Mouse (Mus musculus): ENCODE results near the gene Pfkfb4. TPM values are rescaled to one million over a fixed set of nuclear protein-coding genes. Genes with fewer than 3 reads are reported as not detected.

The Pfkfb4 gene
- total RNA-seq, 1 experiment = 5.0 TPM

GRCm38 (mm10) chr9:108982498-108982897 lies 9.1 kb upstream of the Pfkfb4 start:
- H3K4me3 ChIP-seq (ENCODE audit: insufficient read depth in 1 of 2, low read depth in 1 of 2, low read length in 2 of 2, poor library complexity in 1 of 2, severe bottlenecking in 1 of 2) = no peak overlapping the region
- H3K27ac ChIP-seq (ENCODE audit: insufficient read depth, low read depth, low read length, poor library complexity, severe bottlenecking) = no peak overlapping the region
- in situ Hi-C loops (cut with MboI; ENCODE audit: low sequenced_read_pairs in 2 of 2, unreplicated experiment in 2 of 2) = no loop called here
- peaks cover 0 to 2% of the 10 kb centered on the region in 2 experiments; a peak in 1 of 4 replicates for H3K4me1 ChIP-seq (ENCODE audit: control insufficient read depth in 2 of 2, insufficient read depth in 2 of 2, low read length in 2 of 2, poor library complexity in 1 of 2)
- no peaks in the 10 kb centered on the region for H3K36me3 ChIP-seq (ENCODE audit: control insufficient read depth, insufficient read depth, low read length, poor library complexity, severe bottlenecking)
- no peak overlapping the region for H3K9ac ChIP-seq (ENCODE audit: insufficient read depth, low read depth, low read length, poor library complexity, severe bottlenecking)
- DNase-seq (ENCODE audit: low read depth, low spot score) = no peak
- H3K9me3 ChIP-seq (ENCODE audit: control insufficient read depth, insufficient read depth, low read depth, low read length) = no peaks in the 10 kb centered on the region
- TF ChIP-seq ZC3H11A (IDR thresholded peaks at IDR 0.05; ENCODE audit: borderline replicate concordance, low read depth, low read length) = no peak
- TF ChIP-seq MAFK (IDR thresholded peaks at IDR 0.05; ENCODE audit: insufficient read depth, low read depth, low read length) = no peak
- no peak for TF ChIP-seq ZNF384 (IDR thresholded peaks at IDR 0.05; ENCODE audit: low read depth, low read length)
- no peak for TF ChIP-seq CHD2 (IDR thresholded peaks at IDR 0.05; ENCODE audit: low read depth, low read length)
- no peak for TF ChIP-seq HCFC1 (IDR thresholded peaks at IDR 0.05; ENCODE audit: borderline replicate concordance, insufficient read depth, low read length)

GRCm38 (mm10) chr9:108983209-108983608 lies 8.4 kb upstream of the Pfkfb4 start:
- Histone ChIP-seq H3K4me3 (ENCODE audit: insufficient read depth in 1 of 2, low read depth in 1 of 2, low read length in 2 of 2, poor library complexity in 1 of 2, severe bottlenecking in 1 of 2) (no peak overlapping the region), H3K27ac (ENCODE audit: insufficient read depth, low read depth, low read length, poor library complexity, severe bottlenecking) (no peak overlapping the region), H3K9ac (ENCODE audit: insufficient read depth, low read depth, low read length, poor library complexity, severe bottlenecking) (no peak overlapping the region), H3K4me1 (ENCODE audit: control insufficient read depth in 2 of 2, insufficient read depth in 2 of 2, low read length in 2 of 2, poor library complexity in 1 of 2) (peaks cover 3 to 9% of the 10 kb centered on the region in 2 experiments; a peak in 3 of 4 replicates), H3K9me3 (ENCODE audit: control insufficient read depth, insufficient read depth, low read depth, low read length) (no peaks in the 10 kb centered on the region), H3K36me3 (ENCODE audit: control insufficient read depth, insufficient read depth, low read length, poor library complexity, severe bottlenecking) (no peaks in the 10 kb centered on the region)
- in situ Hi-C loops (cut with MboI; ENCODE audit: low sequenced_read_pairs in 2 of 2, unreplicated experiment in 2 of 2) = no loop called here
- TF ChIP-seq CHD2 (IDR thresholded peaks at IDR 0.05; ENCODE audit: low read depth, low read length) = no peak
- TF ChIP-seq MAFK (IDR thresholded peaks at IDR 0.05; ENCODE audit: insufficient read depth, low read depth, low read length) = no peak
- no peak for TF ChIP-seq HCFC1 (IDR thresholded peaks at IDR 0.05; ENCODE audit: borderline replicate concordance, insufficient read depth, low read length)
- no peak for TF ChIP-seq ZC3H11A (IDR thresholded peaks at IDR 0.05; ENCODE audit: borderline replicate concordance, low read depth, low read length)
- TF ChIP-seq ZNF384 (IDR thresholded peaks at IDR 0.05; ENCODE audit: low read depth, low read length) = no peak
- DNase-seq (ENCODE audit: low read depth, low spot score) = no peak

DNA sequence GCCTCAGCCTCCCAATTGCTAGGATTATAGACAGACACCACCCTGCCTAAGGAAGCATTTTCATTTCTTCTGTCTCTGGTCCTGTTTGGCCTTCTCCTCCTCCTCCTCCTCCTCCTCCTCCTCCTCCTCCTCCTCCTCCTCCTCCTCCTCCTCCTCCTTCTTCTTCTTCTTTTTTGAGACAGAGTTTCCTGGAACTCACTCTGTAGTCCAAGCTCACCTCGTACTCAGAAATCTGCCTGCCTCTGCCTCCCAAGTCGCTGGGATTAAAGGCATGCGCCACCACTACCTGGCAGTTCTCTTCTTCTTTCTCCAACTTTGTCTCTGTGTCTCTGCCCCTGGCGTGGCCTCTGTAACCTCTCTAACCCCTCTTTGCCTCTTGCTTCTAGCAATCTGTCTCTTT lies 5.9 kb upstream of the Pfkfb4 start, which contains the start of gene Ucn2:
Gene Ucn2, plus strand, starts transcription at position 301 of the 400 bp plus-strand sequence.
- Histone ChIP-seq H3K4me3 (ENCODE audit: insufficient read depth in 1 of 2, low read depth in 1 of 2, low read length in 2 of 2, poor library complexity in 1 of 2, severe bottlenecking in 1 of 2) (no peak within 1 kb of the TSS), H3K36me3 (ENCODE audit: control insufficient read depth, insufficient read depth, low read length, poor library complexity, severe bottlenecking) (no peaks in the 10 kb centered on the region), H3K4me1 (ENCODE audit: control insufficient read depth in 2 of 2, insufficient read depth in 2 of 2, low read length in 2 of 2, poor library complexity in 1 of 2) (peaks cover 3 to 13% of the 10 kb centered on the region in 2 experiments; a peak in 3 of 4 replicates), H3K9me3 (ENCODE audit: control insufficient read depth, insufficient read depth, low read depth, low read length) (no peaks in the 10 kb centered on the region), H3K9ac (ENCODE audit: insufficient read depth, low read depth, low read length, poor library complexity, severe bottlenecking) (no peak within 1 kb of the TSS), H3K27ac (ENCODE audit: insufficient read depth, low read depth, low read length, poor library complexity, severe bottlenecking) (no peak within 1 kb of the TSS)
- TF ChIP-seq CHD2 (IDR thresholded peaks at IDR 0.05; ENCODE audit: low read depth, low read length) = no peak
- no peak for TF ChIP-seq ZNF384 (IDR thresholded peaks at IDR 0.05; ENCODE audit: low read depth, low read length)
- TF ChIP-seq MAFK (IDR thresholded peaks at IDR 0.05; ENCODE audit: insufficient read depth, low read depth, low read length) = no peak
- TF ChIP-seq ZC3H11A (IDR thresholded peaks at IDR 0.05; ENCODE audit: borderline replicate concordance, low read depth, low read length) = no peak
- TF ChIP-seq HCFC1 (IDR thresholded peaks at IDR 0.05; ENCODE audit: borderline replicate concordance, insufficient read depth, low read length) = no peak
- in situ Hi-C loops (cut with MboI; ENCODE audit: low sequenced_read_pairs in 2 of 2, unreplicated experiment in 2 of 2) = no loop called here
- DNase-seq (ENCODE audit: low read depth, low spot score) = no peak

- no peak overlapping the region for H3K27ac ChIP-seq (ENCODE audit: insufficient read depth, low read depth, low read length, poor library complexity, severe bottlenecking)
Measured at GRCm38 (mm10) chr9:108987704-108988350, 3.8 kb upstream of the Pfkfb4 start.

More at GRCm38 (mm10) chr9:108987704-108988350, 3.8 kb upstream of the Pfkfb4 start:
- in situ Hi-C loops (cut with MboI; ENCODE audit: low sequenced_read_pairs in 2 of 2, unreplicated experiment in 2 of 2) = no loop called here
- peaks cover 4 to 13% of the 10 kb centered on the region in 2 experiments; a peak in 3 of 4 replicates for H3K4me1 ChIP-seq (ENCODE audit: control insufficient read depth in 2 of 2, insufficient read depth in 2 of 2, low read length in 2 of 2, poor library complexity in 1 of 2)
- no peaks in the 10 kb centered on the region for H3K36me3 ChIP-seq (ENCODE audit: control insufficient read depth, insufficient read depth, low read length, poor library complexity, severe bottlenecking)
- no peaks in the 10 kb centered on the region for H3K9me3 ChIP-seq (ENCODE audit: control insufficient read depth, insufficient read depth, low read depth, low read length)
- DNase-seq (ENCODE audit: low read depth, low spot score) = no peak
- no peak for TF ChIP-seq ZNF384 (IDR thresholded peaks at IDR 0.05; ENCODE audit: low read depth, low read length)
- TF ChIP-seq MAFK (IDR thresholded peaks at IDR 0.05; ENCODE audit: insufficient read depth, low read depth, low read length) = no peak
- TF ChIP-seq ZC3H11A (IDR thresholded peaks at IDR 0.05; ENCODE audit: borderline replicate concordance, low read depth, low read length) = no peak
- no peak for TF ChIP-seq HCFC1 (IDR thresholded peaks at IDR 0.05; ENCODE audit: borderline replicate concordance, insufficient read depth, low read length)
- TF ChIP-seq CHD2 (IDR thresholded peaks at IDR 0.05; ENCODE audit: low read depth, low read length) = no peak
- peak overlapping the region; percentile 17 to 25; a peak in 2 of 4 replicates for H3K4me3 ChIP-seq (ENCODE audit: insufficient read depth in 1 of 2, low read depth in 1 of 2, low read length in 2 of 2, poor library complexity in 1 of 2, severe bottlenecking in 1 of 2)
- no peak overlapping the region for H3K9ac ChIP-seq (ENCODE audit: insufficient read depth, low read depth, low read length, poor library complexity, severe bottlenecking)
